Mouse (Mus musculus): ENCODE results near the gene Rock2.

GRCm38 (mm10) chr12:17018468-17018867 is 123.8 kb downstream of the Rock2 start:
- TF ChIP-seq POLR2A (IDR thresholded peaks at IDR 0.05; ENCODE audit: extremely low read depth, insufficient read depth, low read length), result no peak
- peak; percentile 49; the same call in 1 of the 2 replicates for TF ChIP-seq CTCF (IDR thresholded peaks at IDR 0.05; ENCODE audit: low read depth, low read length)

Data from liver, adult 2 months (tissue).